Mouse (Mus musculus): ENCODE data around the gene Slc25a18. TPM values are rescaled to one million over a fixed set of nuclear protein-coding genes. Genes with fewer than 3 reads are reported as not detected.

Slc25a18 gene
- polyA plus RNA-seq, 1 experiment = 10.1 TPM

- TF ChIP-seq CTCF (IDR thresholded peaks at IDR 0.05; ENCODE audit: borderline replicate concordance, extremely low read depth, insufficient read depth, insufficient read length) (no peak), POLR2A (IDR thresholded peaks at IDR 0.05; ENCODE audit: borderline replicate concordance, extremely low read depth, insufficient read depth, insufficient read length, poor library complexity, severe bottlenecking) (no peak)
- DNase-seq (ENCODE audit: low read depth) = peak; percentile 41
Measured at GRCm38 (mm10) chr6:120822937-120823614, 49.7 kb downstream of the Slc25a18 start.

GRCm38 (mm10) chr6:120830056-120830455 is 56.7 kb downstream of the Slc25a18 start:
- no peak for TF ChIP-seq POLR2A (IDR thresholded peaks at IDR 0.05; ENCODE audit: borderline replicate concordance, extremely low read depth, insufficient read depth, insufficient read length, poor library complexity, severe bottlenecking)
- no peak for TF ChIP-seq CTCF (IDR thresholded peaks at IDR 0.05; ENCODE audit: borderline replicate concordance, extremely low read depth, insufficient read depth, insufficient read length)
- no peak for DNase-seq (ENCODE audit: low read depth)

DNA sequence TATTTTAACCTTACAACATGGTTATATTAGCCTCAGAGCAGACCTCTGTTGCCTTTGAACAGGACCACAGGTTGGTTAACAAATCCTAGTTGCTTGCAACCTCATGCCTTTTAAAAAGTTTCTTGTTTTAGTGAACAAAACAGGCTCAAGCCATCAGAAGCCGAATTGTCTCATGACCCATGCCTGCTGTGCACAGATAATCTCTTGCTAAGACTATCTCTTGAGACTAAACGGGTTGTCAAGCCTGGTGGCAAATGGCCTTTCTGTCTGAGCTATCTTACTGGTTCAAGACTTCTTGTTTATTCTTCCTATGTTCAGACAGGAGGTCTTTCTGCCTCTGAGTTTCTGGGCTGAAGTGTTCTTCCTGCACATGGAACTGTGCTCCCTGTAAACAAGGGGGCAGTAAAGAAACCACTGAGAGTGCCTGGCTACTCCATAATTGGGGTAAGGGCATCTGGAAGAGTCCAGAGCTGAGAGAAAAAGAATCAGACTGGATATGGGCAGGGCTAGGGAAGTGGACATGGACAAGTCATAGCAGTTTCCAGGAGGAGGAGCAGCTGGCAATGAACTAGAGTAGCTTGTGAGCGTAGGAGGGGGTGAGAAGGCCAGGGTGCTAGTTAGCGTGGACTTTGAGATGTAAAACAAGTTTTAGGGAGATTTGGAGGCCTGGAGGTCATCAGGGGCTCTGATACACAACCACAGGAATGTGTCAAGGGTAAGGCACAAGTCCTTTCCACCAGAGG is 57.7 kb downstream of the Slc25a18 start:
- no peak for DNase-seq (ENCODE audit: low read depth)
- TF ChIP-seq CTCF (IDR thresholded peaks at IDR 0.05; ENCODE audit: borderline replicate concordance, extremely low read depth, insufficient read depth, insufficient read length) = no peak
- TF ChIP-seq POLR2A (IDR thresholded peaks at IDR 0.05; ENCODE audit: borderline replicate concordance, extremely low read depth, insufficient read depth, insufficient read length, poor library complexity, severe bottlenecking) = no peak

DNA sequence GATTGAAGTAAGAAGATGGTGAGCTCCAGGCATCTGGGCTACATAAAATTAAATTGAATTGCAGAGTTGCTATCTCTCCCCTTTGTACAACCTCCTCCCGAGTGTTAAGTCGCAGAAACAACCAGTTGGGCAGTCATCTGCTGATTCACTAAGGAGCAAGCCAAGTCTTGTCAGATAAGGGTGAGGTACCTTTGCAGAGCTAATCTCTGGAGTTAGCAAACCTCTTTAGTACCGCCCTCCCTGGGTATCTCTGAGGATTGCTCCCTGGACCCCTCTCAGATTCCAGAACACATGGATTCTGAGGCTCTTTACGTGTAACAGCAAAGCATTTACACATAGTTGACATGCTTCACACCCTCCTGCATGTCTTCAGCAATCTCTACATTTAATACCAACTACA is 58.7 kb downstream of the Slc25a18 start:
- TF ChIP-seq CTCF (IDR thresholded peaks at IDR 0.05; ENCODE audit: borderline replicate concordance, extremely low read depth, insufficient read depth, insufficient read length) = no peak
- TF ChIP-seq POLR2A (IDR thresholded peaks at IDR 0.05; ENCODE audit: borderline replicate concordance, extremely low read depth, insufficient read depth, insufficient read length, poor library complexity, severe bottlenecking) = no peak
- DNase-seq (ENCODE audit: low read depth) = no peak

GRCm38 (mm10) chr6:120834766-120835321 is 61.5 kb downstream of the Slc25a18 start:
- DNase-seq (ENCODE audit: low read depth) = no peak
- TF ChIP-seq CTCF (IDR thresholded peaks at IDR 0.05; ENCODE audit: borderline replicate concordance, extremely low read depth, insufficient read depth, insufficient read length) (no peak), POLR2A (IDR thresholded peaks at IDR 0.05; ENCODE audit: borderline replicate concordance, extremely low read depth, insufficient read depth, insufficient read length, poor library complexity, severe bottlenecking) (no peak)

DNA sequence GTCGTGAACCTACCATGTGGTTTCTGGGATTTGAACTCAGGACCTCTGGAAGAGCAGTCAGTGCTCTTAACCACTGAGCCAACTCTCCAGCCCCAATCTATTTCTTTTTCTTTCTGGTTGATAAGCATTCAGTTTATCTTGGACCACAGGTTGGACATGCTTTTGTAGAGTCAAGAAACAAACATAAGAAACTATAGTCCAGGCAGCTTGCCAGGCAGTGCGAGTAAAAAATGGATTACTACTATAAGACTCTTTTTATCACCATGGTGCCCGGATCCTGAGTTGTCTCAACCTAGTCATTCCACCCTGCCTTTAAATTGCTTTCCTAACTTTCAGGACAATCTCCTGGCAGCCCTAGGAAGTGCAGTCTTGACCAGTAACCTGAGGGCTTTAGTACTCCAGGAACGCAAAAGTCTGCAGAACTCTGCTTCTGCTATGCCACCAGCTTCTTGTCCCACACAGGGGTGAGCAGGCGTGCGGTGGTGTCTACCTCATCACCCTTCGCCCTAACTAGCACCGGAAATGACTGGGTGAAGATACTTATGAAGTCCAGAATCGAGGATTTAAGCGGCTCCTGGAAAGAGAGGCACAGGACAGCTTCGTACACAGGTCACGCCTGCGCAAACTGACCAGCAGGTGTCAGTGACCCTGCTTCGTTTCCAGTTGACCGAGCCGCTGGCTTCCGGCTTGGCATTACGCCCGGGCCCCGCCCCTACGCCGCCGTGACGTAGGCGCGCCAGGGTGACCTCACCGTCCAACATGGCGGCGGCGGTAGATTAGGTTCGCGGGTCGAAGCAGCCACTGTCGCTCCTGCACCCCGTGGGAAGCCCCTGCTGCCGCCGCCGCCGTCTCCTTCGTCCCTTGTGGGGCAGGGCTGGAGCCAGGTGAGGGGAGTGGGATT is 62.3 kb downstream of the Slc25a18 start, which contains the start of gene Bcl2l13:
Bcl2l13 (plus strand) TSS at position 739 of the 901 bp plus-strand sequence.
- DNase-seq (ENCODE audit: low read depth) = peak; percentile 93
- TF ChIP-seq CTCF (IDR thresholded peaks at IDR 0.05; ENCODE audit: borderline replicate concordance, extremely low read depth, insufficient read depth, insufficient read length) (peak; percentile 16; the same call in 1 of the 2 replicates), POLR2A (IDR thresholded peaks at IDR 0.05; ENCODE audit: borderline replicate concordance, extremely low read depth, insufficient read depth, insufficient read length, poor library complexity, severe bottlenecking) (peak; percentile 78)

DNA sequence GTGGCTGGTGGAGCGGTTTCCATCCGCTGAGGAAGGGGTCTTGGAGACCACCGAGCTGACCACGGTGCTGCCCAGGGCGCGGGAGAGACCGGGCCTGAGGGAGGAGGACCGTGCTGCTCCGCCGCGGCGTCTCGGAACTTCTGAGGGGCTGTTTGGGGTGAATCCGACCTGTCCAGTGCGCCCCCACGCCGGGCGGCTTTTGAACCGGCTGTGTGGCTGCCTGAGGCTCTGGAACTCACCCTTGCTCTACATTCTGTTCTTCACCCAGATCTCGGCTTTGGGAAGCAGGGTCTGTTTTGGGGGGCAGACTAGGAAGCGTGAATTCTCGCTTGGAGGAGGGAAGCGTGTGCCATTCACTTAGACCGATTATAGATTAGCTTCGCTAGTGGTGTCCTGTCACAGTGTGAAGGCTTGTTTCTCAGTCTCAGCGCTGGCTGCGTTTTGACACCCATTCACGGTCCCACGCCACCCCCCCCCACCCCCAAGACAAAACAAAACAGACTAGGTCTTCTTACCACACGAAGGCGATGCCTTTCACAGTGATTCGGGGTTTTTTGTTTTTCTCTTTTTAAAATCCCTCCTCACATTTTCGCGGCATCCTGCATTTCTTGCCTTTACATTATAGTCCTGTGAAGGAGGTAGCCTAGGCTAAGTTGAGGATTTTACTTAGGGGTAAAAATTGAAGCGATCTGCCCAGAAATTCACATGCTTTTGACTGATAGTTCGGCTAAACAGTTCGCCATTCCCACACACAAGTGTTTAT is 63.2 kb downstream of the Slc25a18 start:
- no peak for DNase-seq (ENCODE audit: low read depth)
- TF ChIP-seq CTCF (IDR thresholded peaks at IDR 0.05; ENCODE audit: borderline replicate concordance, extremely low read depth, insufficient read depth, insufficient read length) (no peak), POLR2A (IDR thresholded peaks at IDR 0.05; ENCODE audit: borderline replicate concordance, extremely low read depth, insufficient read depth, insufficient read length, poor library complexity, severe bottlenecking) (no peak)

DNA sequence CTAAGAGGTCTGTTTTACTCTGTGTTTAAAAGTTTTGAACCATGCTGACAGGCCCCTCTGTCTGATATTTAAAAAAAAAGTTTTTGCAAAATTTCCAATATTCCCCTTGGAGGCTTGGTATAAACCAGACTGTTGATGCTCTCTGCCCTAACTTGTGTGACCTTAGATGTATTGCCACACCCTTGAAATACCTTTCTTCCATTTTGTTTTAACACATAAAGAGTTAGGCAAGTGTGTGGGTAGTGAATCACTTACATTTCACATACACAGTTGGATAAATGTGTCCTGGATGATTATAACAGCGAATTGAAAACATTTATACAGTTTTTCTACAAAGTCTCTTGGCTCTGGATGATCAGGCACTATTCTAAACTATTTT is 63.8 kb downstream of the Slc25a18 start:
- TF ChIP-seq CTCF (IDR thresholded peaks at IDR 0.05; ENCODE audit: borderline replicate concordance, extremely low read depth, insufficient read depth, insufficient read length) (no peak), POLR2A (IDR thresholded peaks at IDR 0.05; ENCODE audit: borderline replicate concordance, extremely low read depth, insufficient read depth, insufficient read length, poor library complexity, severe bottlenecking) (no peak)
- DNase-seq (ENCODE audit: low read depth) = no peak

DNA sequence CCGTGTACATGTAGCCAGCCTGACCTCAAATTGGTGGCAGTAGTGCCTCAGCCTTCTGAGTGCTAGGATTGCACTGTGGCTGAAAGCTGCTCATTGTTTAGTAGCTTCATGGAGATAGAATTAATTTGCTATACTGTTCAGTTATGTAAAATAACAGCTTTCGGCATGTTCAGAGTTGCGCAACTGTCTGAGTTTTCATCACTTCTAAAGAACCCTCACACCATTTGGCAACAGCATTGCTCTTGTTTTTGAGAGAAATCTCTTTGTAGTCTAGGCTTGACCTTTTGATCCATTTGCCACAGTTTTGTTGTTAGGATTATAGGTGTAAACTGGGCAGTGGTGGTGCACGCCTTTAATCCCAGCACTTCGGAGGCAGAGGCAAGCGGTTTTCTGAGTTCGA is 66.9 kb downstream of the Slc25a18 start:
- no peak for DNase-seq (ENCODE audit: low read depth)
- TF ChIP-seq POLR2A (IDR thresholded peaks at IDR 0.05; ENCODE audit: borderline replicate concordance, extremely low read depth, insufficient read depth, insufficient read length, poor library complexity, severe bottlenecking) (no peak), CTCF (IDR thresholded peaks at IDR 0.05; ENCODE audit: borderline replicate concordance, extremely low read depth, insufficient read depth, insufficient read length) (no peak)

GRCm38 (mm10) chr6:120841754-120842153 is 68.4 kb downstream of the Slc25a18 start:
- TF ChIP-seq CTCF (IDR thresholded peaks at IDR 0.05; ENCODE audit: borderline replicate concordance, extremely low read depth, insufficient read depth, insufficient read length) (no peak), POLR2A (IDR thresholded peaks at IDR 0.05; ENCODE audit: borderline replicate concordance, extremely low read depth, insufficient read depth, insufficient read length, poor library complexity, severe bottlenecking) (no peak)
- DNase-seq (ENCODE audit: low read depth) = no peak

Other genes starting within 250 kb of the Slc25a18 start
- 22.1 and 26.4 TPM in 2 replicates for gene Hdhd5, start 242.3 kb upstream of the Slc25a18 start, polyA plus RNA-seq (2012; rRNA removed)
- gene Cecr2, start 107.2 kb upstream of the Slc25a18 start, polyA plus RNA-seq (2012; rRNA removed) = 9.3 and 10.4 TPM in 2 replicates
- 162 and 195 TPM in 2 replicates for gene Atp6v1e1, start 49.2 kb downstream of the Slc25a18 start, polyA plus RNA-seq (2012; rRNA removed)
- 31.3 and 34.7 TPM in 2 replicates for gene Bcl2l13, start 62.6 kb downstream of the Slc25a18 start, polyA plus RNA-seq (2012; rRNA removed)
- 23.3 and 23.6 TPM in 2 replicates for gene Bid, start 143.3 kb downstream of the Slc25a18 start, polyA plus RNA-seq (2012; rRNA removed)

Data from brain, embryonic 14.5 days (tissue).